Mouse (Mus musculus): Measurements from ENCODE around the gene Kirrel2. TPM values are rescaled to one million over a fixed set of nuclear protein-coding genes. Genes with fewer than 3 reads are reported as not detected.
A peak's percentile ranks its signal among the peaks of the same experiment; 100 is the strongest.

Kirrel2 gene
- polyA plus RNA-seq, 1 experiment = 0.15 TPM

- peak overlapping the region; percentile 97 for H3K27ac ChIP-seq (ENCODE audit: control insufficient read depth, insufficient read depth, low read length)
- WGBS = under 1% methylated on average over 45 of the region's 45 CpGs
- H3K27me3 ChIP-seq (ENCODE audit: control insufficient read depth, insufficient read depth, low read length) = no peaks in the 10 kb centered on the region
- DNase-seq = peak; percentile 95
- TF ChIP-seq POLR2A (IDR thresholded peaks at IDR 0.05; ENCODE audit: control insufficient read depth, extremely low read depth, insufficient read depth, low read length, poor library complexity) (peak; percentile 69; the same call in 1 of the 2 replicates), CTCF (IDR thresholded peaks at IDR 0.05; ENCODE audit: borderline replicate concordance, control insufficient read depth, extremely low read depth, insufficient read depth, low read length, poor library complexity) (peak; percentile 43; the same call in 1 of the 2 replicates)
- peak overlapping the region; percentile 82 for H3K4me3 ChIP-seq (ENCODE audit: control insufficient read depth, insufficient read depth, low read length)
- H3K36me3 ChIP-seq (ENCODE audit: control insufficient read depth, insufficient read depth, low read length) = peaks cover 27% of the 10 kb centered on the region
- H3K4me1 ChIP-seq (replicated peaks; ENCODE audit: control insufficient read depth, insufficient read depth, low read length) = peaks cover 41% of the 10 kb centered on the region
These were observed 35.5 kb downstream of the Kirrel2 start for GRCm38 (mm10) chr7:30421890-30422435.

GRCm38 (mm10) chr7:30421175-30421889, 36.2 kb downstream of the Kirrel2 start, which contains the start of gene Nfkbid:
Gene Nfkbid, plus strand, starts transcription at chr7:30421732.
- peak; percentile 94 for DNase-seq
- peak within 1 kb of the TSS; percentile 97 for H3K27ac ChIP-seq (ENCODE audit: control insufficient read depth, insufficient read depth, low read length)
- H3K27me3 ChIP-seq (ENCODE audit: control insufficient read depth, insufficient read depth, low read length) = no peaks in the 10 kb centered on the region
- 3% methylated on average over 31 of the region's 31 CpGs for WGBS
- peaks cover 43% of the 10 kb centered on the region for H3K4me1 ChIP-seq (replicated peaks; ENCODE audit: control insufficient read depth, insufficient read depth, low read length)
- TF ChIP-seq POLR2A (IDR thresholded peaks at IDR 0.05; ENCODE audit: control insufficient read depth, extremely low read depth, insufficient read depth, low read length, poor library complexity) = peak; percentile 70; the same call in 1 of the 2 replicates
- TF ChIP-seq CTCF (IDR thresholded peaks at IDR 0.05; ENCODE audit: borderline replicate concordance, control insufficient read depth, extremely low read depth, insufficient read depth, low read length, poor library complexity) = peak; percentile 37; the same call in 1 of the 2 replicates
- H3K4me3 ChIP-seq (ENCODE audit: control insufficient read depth, insufficient read depth, low read length) = peak within 1 kb of the TSS; percentile 82
- peaks cover 21% of the 10 kb centered on the region for H3K36me3 ChIP-seq (ENCODE audit: control insufficient read depth, insufficient read depth, low read length)

- Histone ChIP-seq H3K27me3 (ENCODE audit: control insufficient read depth, insufficient read depth, low read length) (no peaks in the 10 kb centered on the region), H3K4me1 (replicated peaks; ENCODE audit: control insufficient read depth, insufficient read depth, low read length) (peaks cover 46% of the 10 kb centered on the region), H3K4me3 (ENCODE audit: control insufficient read depth, insufficient read depth, low read length) (no peak overlapping the region), H3K27ac (ENCODE audit: control insufficient read depth, insufficient read depth, low read length) (peak overlapping the region; percentile 95), H3K36me3 (ENCODE audit: control insufficient read depth, insufficient read depth, low read length) (peaks cover 17% of the 10 kb centered on the region)
- WGBS = 50% methylated on average over 3 of the region's 3 CpGs
- TF ChIP-seq CTCF (IDR thresholded peaks at IDR 0.05; ENCODE audit: borderline replicate concordance, control insufficient read depth, extremely low read depth, insufficient read depth, low read length, poor library complexity) (no peak), POLR2A (IDR thresholded peaks at IDR 0.05; ENCODE audit: control insufficient read depth, extremely low read depth, insufficient read depth, low read length, poor library complexity) (no peak)
- DNase-seq = no peak
These were observed 36.8 kb downstream of the Kirrel2 start for GRCm38 (mm10) chr7:30420673-30421072.

- peak within 1 kb of the TSS; percentile 51 for H3K4me3 ChIP-seq (ENCODE audit: control insufficient read depth, insufficient read depth, low read length)
- H3K36me3 ChIP-seq (ENCODE audit: control insufficient read depth, insufficient read depth, low read length) = peaks cover 8% of the 10 kb centered on the region
- TF ChIP-seq CTCF (IDR thresholded peaks at IDR 0.05; ENCODE audit: borderline replicate concordance, control insufficient read depth, extremely low read depth, insufficient read depth, low read length, poor library complexity) (peak; percentile 45; the same call in 1 of the 2 replicates), POLR2A (IDR thresholded peaks at IDR 0.05; ENCODE audit: control insufficient read depth, extremely low read depth, insufficient read depth, low read length, poor library complexity) (0 out of 2 replicates have a peak, but pooled peaks have one; percentile 31)
- peaks cover 46% of the 10 kb centered on the region for H3K4me1 ChIP-seq (replicated peaks; ENCODE audit: control insufficient read depth, insufficient read depth, low read length)
- peak within 1 kb of the TSS; percentile 95 for H3K27ac ChIP-seq (ENCODE audit: control insufficient read depth, insufficient read depth, low read length)
- DNase-seq = peak; percentile 67
- WGBS = 7% methylated on average over 10 of the region's 10 CpGs
- H3K27me3 ChIP-seq (ENCODE audit: control insufficient read depth, insufficient read depth, low read length) = no peaks in the 10 kb centered on the region
These were observed 37.7 kb downstream of the Kirrel2 start, which contains the start of gene Hcst for GRCm38 (mm10) chr7:30419561-30420499. Gene Hcst, minus strand, starts transcription at chr7:30419854.

- WGBS = 6% methylated on average over 9 of the region's 9 CpGs
- Histone ChIP-seq H3K36me3 (ENCODE audit: control insufficient read depth, insufficient read depth, low read length) (no peaks in the 10 kb centered on the region), H3K27ac (ENCODE audit: control insufficient read depth, insufficient read depth, low read length) (peak overlapping the region; percentile 95; the same call in 1 of the 2 replicates), H3K27me3 (ENCODE audit: control insufficient read depth, insufficient read depth, low read length) (no peaks in the 10 kb centered on the region), H3K4me3 (ENCODE audit: control insufficient read depth, insufficient read depth, low read length) (no peak overlapping the region), H3K4me1 (replicated peaks; ENCODE audit: control insufficient read depth, insufficient read depth, low read length) (peaks cover 46% of the 10 kb centered on the region)
- peak; percentile 44 for DNase-seq
- TF ChIP-seq POLR2A (IDR thresholded peaks at IDR 0.05; ENCODE audit: control insufficient read depth, extremely low read depth, insufficient read depth, low read length, poor library complexity) (no peak), CTCF (IDR thresholded peaks at IDR 0.05; ENCODE audit: borderline replicate concordance, control insufficient read depth, extremely low read depth, insufficient read depth, low read length, poor library complexity) (no peak)
These were observed 39.6 kb downstream of the Kirrel2 start for GRCm38 (mm10) chr7:30417856-30418255.
